Mouse (Mus musculus) embryonic facial prominence, embryonic 14.5 days (tissue): ENCODE measurements at regions not wholly inside any gene's neighbourhood (a gene's known extent, or its start where the extent isn't known, plus 50 kb on each side); places are given as distances from the start of the nearest gene placed in this dataset.

Source experiments
- ATAC-seq: fragments of 200-750 bp; cut with Nextera tagmentation; 2 replicates; pipeline ENCODE4 v1.8.0; 2017; ENCODE audit warnings: low read depth, moderate number of reproducible peaks, moderate TSS enrichment
- DNase-seq: peaks from one replicate; pipeline ENCODE4 v3.0.0-alpha.2; 2015; ENCODE audit warnings: low spot score
- H3K27ac ChIP-seq: fragments of 300-500 bp; sonication (generic); replicated peaks from 2 replicates; pipeline ENCODE4 v1.5.1; 2014; ENCODE audit warnings: low read depth, mild to moderate bottlenecking, low read length, moderate library complexity
- H3K27me3 ChIP-seq: fragments of 300-500 bp; sonication (generic); replicated peaks from 2 replicates; pipeline ENCODE4 v1.6.1; 2014; ENCODE audit warnings: low read length; ENCODE audit not compliant: control insufficient read depth, insufficient read depth
- H3K36me3 ChIP-seq: fragments of 300-500 bp; sonication (generic); 2 replicates; pipeline ENCODE4 v1.6.1; 2014; ENCODE audit warnings: low read length, mixed read lengths; ENCODE audit not compliant: control insufficient read depth, insufficient read depth
- H3K4me1 ChIP-seq: fragments of 300-500 bp; sonication (generic); 2 replicates; pipeline ENCODE4 v1.6.1; 2014; ENCODE audit warnings: antibody characterized with exemption, low read length; ENCODE audit not compliant: control insufficient read depth, insufficient read depth
- H3K4me2 ChIP-seq: fragments of 300-500 bp; sonication (generic); 2 replicates; pipeline ENCODE4 v1.6.1; 2014; ENCODE audit warnings: low read depth, mild to moderate bottlenecking, low read length, moderate library complexity, mixed read lengths
- H3K4me3 ChIP-seq: fragments of 300-500 bp; sonication (generic); 2 replicates; pipeline ENCODE4 v1.5.1; 2014; ENCODE audit warnings: low read depth, mild to moderate bottlenecking, low read length
- H3K9ac ChIP-seq: fragments of 300-500 bp; sonication (generic); 2 replicates; pipeline ENCODE4 v1.6.1; 2014; ENCODE audit warnings: low read depth, mild to moderate bottlenecking, low read length, moderate library complexity, mixed read lengths
- H3K9me3 ChIP-seq: fragments of 300-500 bp; sonication (generic); 2 replicates; pipeline ENCODE4 v1.6.1; 2016; ENCODE audit warnings: low read length; ENCODE audit not compliant: control insufficient read depth
- WGBS: fragments of 180-500 bp; shearing (Covaris S2); extraction: QIAGEN DNeasy Blood & Tissue Kit; methylation state at CpG from one replicate; pipeline ENCODE4 v1.1.7; 2014; 5-methylcytosine and 5-hydroxymethylcytosine counted together

DNA sequence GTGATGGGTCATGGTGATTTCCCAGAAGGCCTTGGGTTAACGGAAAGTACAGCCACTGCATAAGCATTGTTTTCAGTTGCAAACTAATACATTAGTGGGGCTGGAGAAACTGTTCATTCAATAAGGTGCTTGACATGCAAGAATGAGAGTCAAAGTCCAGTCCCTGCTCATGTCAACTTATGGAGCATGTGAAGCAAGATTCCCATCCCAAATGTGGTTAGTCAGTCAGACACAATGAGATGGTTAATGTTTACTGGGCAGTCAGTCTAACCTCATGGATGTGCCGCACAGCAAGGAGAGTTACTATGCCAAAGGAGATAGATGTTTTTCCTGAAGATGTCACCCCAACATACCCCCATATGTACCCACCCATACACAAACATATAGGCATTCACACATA, 993.8 kb upstream of the Jmjd1c start:
- no peak overlapping the region for H3K4me3 ChIP-seq
- ATAC-seq (no peak), DNase-seq (no peak)
- 81% methylated on average over 2 of the region's 2 CpGs for WGBS
- H3K27me3 ChIP-seq, result no peaks in the 10 kb centered on the region
- no peaks in the 10 kb centered on the region for H3K9me3 ChIP-seq
- no peak overlapping the region for H3K9ac ChIP-seq
- H3K27ac ChIP-seq, result no peak overlapping the region
- H3K4me2 ChIP-seq, result no peak overlapping the region
- H3K36me3 ChIP-seq, result no peaks in the 10 kb centered on the region
- no peaks in the 10 kb centered on the region for H3K4me1 ChIP-seq

DNA sequence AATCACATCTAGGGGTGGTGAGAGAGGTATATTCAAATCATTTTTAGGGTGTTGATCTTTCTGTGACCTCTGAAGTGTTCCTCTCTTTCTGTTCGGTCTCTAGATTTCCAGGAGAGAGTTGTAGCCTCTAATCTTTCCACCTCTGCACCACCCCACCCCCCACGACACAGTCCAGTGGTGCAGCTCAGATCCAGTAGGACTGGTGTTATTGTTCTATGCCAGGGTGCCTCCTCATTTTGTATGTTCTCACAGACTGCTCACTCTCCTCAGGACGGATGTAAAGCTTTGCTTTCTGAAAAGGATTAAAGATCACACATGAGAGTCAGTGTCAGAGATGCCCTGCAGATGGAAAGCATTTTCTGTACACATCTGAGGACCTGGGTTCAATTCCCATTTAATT, 964.6 kb upstream of the Jmjd1c start:
- no peak for DNase-seq
- ATAC-seq, result no peak
- Histone ChIP-seq H3K27me3 (no peaks in the 10 kb centered on the region), H3K4me3 (no peak overlapping the region), H3K4me2 (no peak overlapping the region), H3K9ac (no peak overlapping the region), H3K36me3 (no peaks in the 10 kb centered on the region), H3K4me1 (no peaks in the 10 kb centered on the region), H3K9me3 (no peaks in the 10 kb centered on the region), H3K27ac (no peak overlapping the region)
- WGBS, result 25% methylated on average over 3 of the region's 3 CpGs

DNA sequence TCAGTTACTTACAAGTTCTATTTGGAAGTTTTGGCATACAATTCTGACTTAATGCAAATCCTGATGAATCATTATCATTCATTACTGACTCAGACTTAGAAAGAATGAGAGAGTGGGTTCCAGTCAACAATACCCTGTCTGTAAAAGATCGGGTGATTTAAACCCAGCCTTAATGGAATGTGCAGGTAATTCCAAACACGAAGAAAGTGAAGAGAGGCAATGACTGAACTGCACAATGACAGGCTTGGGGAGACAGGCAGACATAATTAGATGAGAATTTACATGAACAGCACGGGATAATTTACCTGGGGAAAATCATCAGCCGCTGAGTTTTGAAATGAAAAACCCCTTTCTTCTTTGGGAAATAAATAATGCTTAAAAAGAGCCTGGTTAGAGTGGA, 963.9 kb upstream of the Jmjd1c start:
- Histone ChIP-seq H3K27ac (no peak overlapping the region), H3K4me1 (no peaks in the 10 kb centered on the region), H3K4me2 (no peak overlapping the region), H3K4me3 (no peak overlapping the region), H3K9ac (no peak overlapping the region), H3K9me3 (no peaks in the 10 kb centered on the region), H3K36me3 (no peaks in the 10 kb centered on the region), H3K27me3 (no peaks in the 10 kb centered on the region)
- WGBS, result 39% methylated on average over 4 of the region's 4 CpGs
- no peak for ATAC-seq
- DNase-seq, result no peak

DNA sequence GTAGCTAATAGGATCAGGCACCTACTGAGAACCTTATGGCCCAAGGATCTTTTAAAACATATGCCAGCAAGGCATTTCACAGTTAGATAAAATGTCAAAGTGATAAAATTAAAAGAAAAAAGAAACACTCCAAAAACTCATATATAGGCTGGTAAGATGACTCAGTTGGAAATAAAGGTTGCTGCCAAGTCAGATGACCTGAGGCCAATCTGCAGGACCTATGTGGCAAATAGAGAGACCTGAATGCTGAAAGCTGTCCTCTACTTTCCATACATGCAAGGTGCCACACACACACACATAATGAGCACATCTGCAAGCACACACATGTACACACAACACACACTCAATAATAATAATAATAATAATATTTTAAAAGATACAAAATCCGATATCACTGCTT, 953.5 kb upstream of the Jmjd1c start:
- ATAC-seq (no peak), DNase-seq (no peak)
- H3K9me3 ChIP-seq, result no peaks in the 10 kb centered on the region
- H3K4me3 ChIP-seq, result no peak overlapping the region
- no peak overlapping the region for H3K27ac ChIP-seq
- 89% methylated on average over 1 of the region's 1 CpGs for WGBS
- no peaks in the 10 kb centered on the region for H3K27me3 ChIP-seq
- H3K4me1 ChIP-seq, result no peaks in the 10 kb centered on the region
- H3K36me3 ChIP-seq, result no peaks in the 10 kb centered on the region
- H3K9ac ChIP-seq, result no peak overlapping the region
- no peak overlapping the region for H3K4me2 ChIP-seq

DNA sequence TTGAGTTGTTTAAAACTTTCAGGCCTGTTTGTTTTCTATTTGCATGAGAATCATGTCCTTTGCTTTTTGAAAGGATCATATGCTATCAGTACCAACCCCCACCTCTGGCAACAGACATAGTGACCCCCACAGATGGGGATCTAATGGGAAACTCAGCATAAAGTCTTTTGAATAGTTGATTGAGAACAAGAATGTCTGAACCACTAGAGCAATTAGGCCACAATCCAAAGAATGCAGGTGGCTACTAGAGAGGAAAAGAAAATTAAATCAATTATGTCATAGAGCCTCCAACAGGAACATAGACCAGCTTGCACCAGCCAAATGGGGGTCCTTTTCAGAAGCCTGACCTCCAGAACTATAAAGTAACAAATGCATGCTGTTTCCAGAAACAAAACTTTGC, 953.0 kb upstream of the Jmjd1c start:
- DNase-seq, result peak; percentile 8
- Histone ChIP-seq H3K9me3 (no peaks in the 10 kb centered on the region), H3K4me3 (no peak overlapping the region), H3K27me3 (no peaks in the 10 kb centered on the region), H3K27ac (no peak overlapping the region), H3K9ac (no peak overlapping the region), H3K4me2 (no peak overlapping the region), H3K36me3 (no peaks in the 10 kb centered on the region), H3K4me1 (no peaks in the 10 kb centered on the region)
- no peak for ATAC-seq

DNA sequence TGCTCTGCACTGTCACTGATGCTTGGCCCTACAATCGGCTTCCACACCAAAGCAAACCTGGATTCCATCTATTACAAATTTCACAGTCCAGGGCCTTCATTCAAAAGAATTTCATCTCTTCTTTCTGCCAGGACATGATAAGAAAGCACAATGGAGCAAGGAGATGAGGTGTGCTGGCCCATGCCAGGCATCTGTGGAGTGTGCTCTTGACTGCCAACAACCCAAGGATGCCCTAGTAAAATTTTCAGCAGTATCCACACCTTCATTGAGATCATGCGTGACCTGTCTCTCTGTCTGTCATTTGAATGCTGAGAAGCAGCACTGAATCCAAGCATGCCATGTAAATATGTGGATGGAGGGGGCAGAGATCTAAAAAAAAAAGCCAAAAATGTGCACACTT, 945.0 kb upstream of the Jmjd1c start:
- Histone ChIP-seq H3K4me3 (no peak overlapping the region), H3K36me3 (no peaks in the 10 kb centered on the region), H3K9ac (no peak overlapping the region), H3K4me1 (no peaks in the 10 kb centered on the region), H3K9me3 (no peaks in the 10 kb centered on the region), H3K4me2 (no peak overlapping the region), H3K27ac (no peak overlapping the region), H3K27me3 (no peaks in the 10 kb centered on the region)
- 76% methylated on average over 2 of the region's 2 CpGs for WGBS
- ATAC-seq, result no peak
- no peak for DNase-seq

DNA sequence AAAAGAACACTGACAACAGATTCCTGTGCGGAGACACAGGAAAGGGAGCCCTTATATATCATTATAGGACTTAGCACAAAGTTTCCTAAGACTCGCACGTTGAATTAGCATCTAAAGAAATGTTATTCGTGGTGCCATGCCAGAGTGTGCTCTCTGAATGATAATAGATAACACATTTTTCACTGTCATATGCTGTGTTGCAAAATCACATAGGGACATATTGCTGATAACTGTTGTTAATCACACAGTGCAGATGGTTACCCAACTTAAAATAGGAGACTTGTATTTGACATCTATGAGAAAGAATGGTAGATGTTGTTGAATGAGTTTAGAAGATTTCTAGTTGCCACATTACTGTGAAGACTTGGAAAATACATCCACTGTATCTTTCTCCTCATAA, 943.1 kb upstream of the Jmjd1c start:
- H3K9ac ChIP-seq, result no peak overlapping the region
- H3K4me2 ChIP-seq, result no peak overlapping the region
- 87% methylated on average over 4 of the region's 4 CpGs for WGBS
- no peak overlapping the region for H3K27ac ChIP-seq
- ATAC-seq (no peak), DNase-seq (no peak)
- H3K4me1 ChIP-seq, result no peaks in the 10 kb centered on the region
- H3K36me3 ChIP-seq, result no peaks in the 10 kb centered on the region
- H3K4me3 ChIP-seq, result no peak overlapping the region
- no peaks in the 10 kb centered on the region for H3K9me3 ChIP-seq
- no peaks in the 10 kb centered on the region for H3K27me3 ChIP-seq

DNA sequence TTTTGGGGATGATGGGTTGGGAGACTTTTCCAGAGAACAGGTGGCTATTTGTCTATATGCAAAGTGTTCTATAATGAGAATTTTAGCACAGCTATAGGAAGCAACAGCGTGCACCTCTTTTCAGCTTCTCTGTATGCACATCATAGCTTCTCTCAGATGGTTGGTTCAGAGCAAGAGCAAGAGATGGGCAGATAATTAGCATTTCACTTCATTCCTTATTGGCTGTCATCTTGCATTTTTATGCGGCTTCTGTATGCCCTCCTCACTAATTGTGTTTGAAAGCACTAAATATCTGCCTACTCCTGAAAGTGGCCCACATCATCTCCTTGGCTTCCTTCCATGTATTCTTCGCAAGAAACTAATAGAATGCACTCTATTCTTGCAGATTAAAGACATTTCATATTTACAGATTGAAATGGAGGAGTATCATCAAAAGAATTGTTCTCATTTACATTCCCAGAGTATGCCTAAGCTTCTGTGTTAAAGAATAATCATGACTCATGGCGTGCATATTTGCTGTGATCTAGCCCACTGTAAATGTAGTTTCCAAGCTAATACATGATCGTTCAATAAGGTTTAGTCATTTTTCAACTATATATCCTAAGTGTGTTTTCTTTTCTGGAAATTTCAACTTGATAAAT, 934.9 kb upstream of the Jmjd1c start:
- ATAC-seq, result no peak
- Histone ChIP-seq H3K4me2 (no peak overlapping the region), H3K9me3 (no peaks in the 10 kb centered on the region), H3K27me3 (no peaks in the 10 kb centered on the region), H3K27ac (no peak overlapping the region), H3K4me1 (no peaks in the 10 kb centered on the region), H3K4me3 (no peak overlapping the region), H3K9ac (no peak overlapping the region), H3K36me3 (no peaks in the 10 kb centered on the region)
- 89% methylated on average over 5 of the region's 5 CpGs for WGBS
- no peak for DNase-seq

DNA sequence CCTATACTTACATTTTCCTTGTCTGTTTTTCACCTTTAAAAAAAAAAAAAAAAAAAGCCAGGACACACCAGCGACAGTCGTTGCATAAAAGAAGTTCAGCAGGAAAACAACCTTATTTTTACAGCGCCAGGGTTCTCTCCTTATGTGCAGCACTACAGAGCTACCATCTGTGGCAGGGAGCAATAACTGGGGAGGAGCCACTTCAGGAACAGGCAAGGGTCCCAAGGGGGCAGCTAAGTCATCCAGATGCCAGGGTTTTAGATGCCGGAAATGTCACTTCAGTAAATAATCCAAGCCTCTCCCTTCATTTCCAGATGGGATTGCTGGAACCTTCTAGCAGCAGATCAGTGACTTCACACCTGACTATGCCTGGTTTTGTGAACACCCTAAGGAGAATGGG, 923.1 kb upstream of the Jmjd1c start:
- no peak overlapping the region for H3K27ac ChIP-seq
- H3K4me3 ChIP-seq, result no peak overlapping the region
- peak; percentile 11 for DNase-seq
- WGBS, result 50% methylated on average over 4 of the region's 4 CpGs
- H3K4me1 ChIP-seq, result no peaks in the 10 kb centered on the region
- H3K4me2 ChIP-seq, result no peak overlapping the region
- ATAC-seq, result no peak
- H3K36me3 ChIP-seq, result no peaks in the 10 kb centered on the region
- no peaks in the 10 kb centered on the region for H3K9me3 ChIP-seq
- H3K9ac ChIP-seq, result no peak overlapping the region
- no peaks in the 10 kb centered on the region for H3K27me3 ChIP-seq
